Mouse (Mus musculus) heart, postnatal 4 days (tissue): ENCODE measurements around the gene Tpst1. TPM values are rescaled to one million over a fixed set of nuclear protein-coding genes. Genes with fewer than 3 reads are reported as not detected.
"Not testable (repeated sequence)": the region's sequence is repeated elsewhere in the genome, so short reads cannot be mapped to it uniquely, and the experiment has no call there.

Experiments used
- DNase-seq: peaks from one replicate; pipeline ENCODE4 v3.0.0; 2021
- total RNA-seq, 2 experiments: library from RNA; stranded (reverse); gene quantifications; 2 replicates each; pipeline ENCODE4 v1.2.3; 2021

Gene Tpst1
- 10 to 100 TPM; 15.7 to 16.9 TPM for total RNA-seq

GRCm38 (mm10) chr5:130073026-130073425 lies at the start of gene Tpst1:
Tpst1 (plus strand) TSS chr5:130073326.
- no peak for DNase-seq

GRCm38 (mm10) chr5:130023767-130024539 lies 49.2 kb upstream of the Tpst1 start:
- peak; percentile 86 for DNase-seq

GRCm38 (mm10) chr5:130027134-130027533 lies 46.0 kb upstream of the Tpst1 start:
- no peak for DNase-seq

- no peak for DNase-seq
Observed at GRCm38 (mm10) chr5:130027696-130028095, 45.4 kb upstream of the Tpst1 start.

- DNase-seq: peak; percentile 84
Observed at GRCm38 (mm10) chr5:130029142-130029897, 43.8 kb upstream of the Tpst1 start, which contains the start of the genes Asl and Crcp. Asl (minus strand) TSS chr5:130029247. Crcp (plus strand) TSS chr5:130029290.

- no peak for DNase-seq
Observed at GRCm38 (mm10) chr5:130031410-130032390, 41.4 kb upstream of the Tpst1 start.

- DNase-seq: no peak
Observed at GRCm38 (mm10) chr5:130033869-130034268, 39.3 kb upstream of the Tpst1 start.

- DNase-seq: not testable (repeated sequence)
Observed at GRCm38 (mm10) chr5:130036300-130036699, 36.8 kb upstream of the Tpst1 start.

- DNase-seq: peak; percentile 78
Observed at GRCm38 (mm10) chr5:130037752-130038455, 35.2 kb upstream of the Tpst1 start.

- DNase-seq: no peak
Observed at GRCm38 (mm10) chr5:130040797-130041196, 32.3 kb upstream of the Tpst1 start.

- no peak for DNase-seq
Observed at GRCm38 (mm10) chr5:130041262-130041661, 31.9 kb upstream of the Tpst1 start.

- no peak for DNase-seq
Observed at GRCm38 (mm10) chr5:130043741-130044140, 29.4 kb upstream of the Tpst1 start.

- peak; percentile 64 for DNase-seq
Observed at GRCm38 (mm10) chr5:130044201-130044695, 28.9 kb upstream of the Tpst1 start.

- DNase-seq: no peak
Observed at GRCm38 (mm10) chr5:130046100-130046499, 27.0 kb upstream of the Tpst1 start.

- DNase-seq: peak; percentile 48
Observed at GRCm38 (mm10) chr5:130046589-130046988, 26.5 kb upstream of the Tpst1 start.

GRCm38 (mm10) chr5:130047013-130047412 lies 26.1 kb upstream of the Tpst1 start:
- no peak for DNase-seq

GRCm38 (mm10) chr5:130048786-130049520 lies 24.2 kb upstream of the Tpst1 start:
- peak; percentile 59 for DNase-seq

GRCm38 (mm10) chr5:130050416-130050815 lies 22.7 kb upstream of the Tpst1 start:
- no peak for DNase-seq

- no peak for DNase-seq
Observed at GRCm38 (mm10) chr5:130051073-130051860, 21.9 kb upstream of the Tpst1 start.

- DNase-seq: no peak
Observed at GRCm38 (mm10) chr5:130052510-130052909, 20.6 kb upstream of the Tpst1 start.
